Mouse (Mus musculus): ENCODE results near the gene Chrnb1.

- TF ChIP-seq CTCF (IDR thresholded peaks at IDR 0.05; ENCODE audit: low read depth), result no peak
- TF ChIP-seq EP300 (IDR thresholded peaks at IDR 0.05; ENCODE audit: low read depth), result no peak
Observed at GRCm38 (mm10) chr11:69795983-69796435, 266 bp upstream of the Chrnb1 start.

All from heart, postnatal 0 days (tissue).